Mouse (Mus musculus): ENCODE measurements at regions not wholly inside any gene's neighbourhood (a gene's known extent, or its start where the extent isn't known, plus 50 kb on each side); places are given as distances from the start of the nearest gene placed in this dataset.

DNA sequence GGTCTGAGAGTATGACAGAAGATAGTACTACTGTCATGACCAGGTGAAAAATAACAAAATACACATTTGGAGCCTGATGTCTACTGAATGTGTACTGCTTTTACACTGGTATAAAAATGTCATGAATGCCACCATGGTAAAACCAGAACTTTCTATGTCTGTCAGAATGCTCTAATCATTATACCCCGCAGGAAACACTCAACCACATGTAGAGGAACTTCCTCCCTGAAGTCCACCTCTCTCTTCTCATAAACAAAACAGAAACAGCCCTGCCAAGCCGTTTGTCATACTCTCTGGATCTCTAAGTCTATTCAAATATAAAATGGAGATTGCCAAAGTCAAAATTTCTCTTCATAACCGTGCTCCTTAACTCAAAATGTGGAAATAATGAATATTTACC is 178.2 kb downstream of the Parm1 start:
- DNase-seq (ENCODE audit: low spot score) = no peak

GRCm38 (mm10) chr5:91693277-91693676 is 175.9 kb downstream of the Parm1 start:
- DNase-seq (ENCODE audit: low spot score) = no peak

DNA sequence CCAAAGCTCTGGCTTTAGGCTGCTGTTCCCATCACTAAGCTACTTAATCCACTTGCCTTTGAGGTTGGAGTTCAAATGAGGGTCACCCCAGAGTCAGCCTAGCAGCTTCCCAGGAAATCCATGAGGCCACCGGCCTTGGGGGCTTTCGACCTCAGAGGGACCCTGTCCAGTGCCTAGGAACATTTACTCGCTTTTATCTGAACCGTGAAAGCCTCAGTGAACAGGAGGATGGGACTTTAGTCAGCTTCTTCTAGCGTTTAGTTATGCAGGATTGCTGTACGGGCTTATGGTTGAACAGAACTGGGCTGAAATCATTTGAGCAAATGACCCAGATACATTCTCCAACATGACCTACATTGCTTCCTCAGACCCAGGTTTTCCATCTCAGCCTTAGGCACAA is 174.9 kb downstream of the Parm1 start:
- DNase-seq (ENCODE audit: low spot score) = no peak

- no peak for DNase-seq (ENCODE audit: low spot score)
These were observed 161.3 kb downstream of the Parm1 start for GRCm38 (mm10) chr5:91678727-91679126.
